Mouse (Mus musculus): ENCODE data around the gene Pex14.

- no peak for TF ChIP-seq POLR2A (IDR thresholded peaks at IDR 0.05; ENCODE audit: insufficient read depth, low read depth, low read length)
- TF ChIP-seq CTCF (IDR thresholded peaks at IDR 0.05; ENCODE audit: insufficient read depth, low read depth, low read length) = no peak
Measured at GRCm38 (mm10) chr4:148993948-148994347, 105.7 kb downstream of the Pex14 start.
